1 mouse cellular context compared by ENCODE assay signal in the genomic region with DNA sequence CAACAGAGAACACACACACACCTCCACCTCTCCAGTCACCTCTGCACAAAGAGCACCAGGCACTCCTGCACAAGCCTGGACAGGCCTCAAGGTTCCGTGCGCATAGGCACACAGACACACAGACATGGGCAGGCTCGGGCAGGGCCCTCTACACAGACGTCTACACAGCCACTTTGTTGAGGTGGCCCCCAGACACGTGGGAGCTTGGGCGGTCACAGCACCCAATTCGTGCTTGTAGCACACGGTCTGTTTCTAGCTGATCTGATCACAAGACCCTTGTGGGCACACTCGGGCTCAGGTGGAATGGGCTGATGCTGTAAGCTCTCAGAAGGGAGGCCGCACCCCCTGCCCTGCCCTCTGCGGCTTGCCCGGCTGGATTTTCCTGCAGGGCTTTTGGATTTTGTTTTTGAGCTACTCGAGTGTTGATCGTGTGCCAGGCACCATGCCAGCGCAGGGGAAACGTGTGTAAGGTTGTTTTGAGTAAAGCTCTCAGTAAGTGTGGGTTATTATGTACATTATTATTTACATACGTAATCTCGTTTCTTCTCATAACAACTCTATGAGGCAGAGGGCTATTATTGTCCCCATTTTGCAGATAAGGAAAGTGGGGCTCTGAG.
TF ChIP-seq lines count a peak whose summit lies in the region.

No protein-coding gene starts in this region.

TF ChIP-seq in CH12.LX, 34 proteins besides CTCF, POLR2A, EP300 and RAD21:
- TF ChIP-seq ETS1 (conservative IDR thresholded peaks at IDR 0.05; ENCODE audit: low read depth, low read length) (no peak; the same call in 1 of the 2 replicates), MXI1 (IDR thresholded peaks at IDR 0.05; ENCODE audit: low read depth, low read length) (peak; percentile 88), MEF2A (IDR thresholded peaks at IDR 0.05; ENCODE audit: borderline replicate concordance, low read depth, low read length) (peak; percentile 73; the same call in 1 of the 2 replicates), KAT2A (IDR thresholded peaks at IDR 0.05; ENCODE audit: insufficient replicate concordance, low read length) (no peak), USF2 (conservative IDR thresholded peaks at IDR 0.05; ENCODE audit: low read depth, low read length) (no peak), RCOR1 (conservative IDR thresholded peaks at IDR 0.05; ENCODE audit: low read depth, low read length) (peak; percentile 61; the same call in 1 of the 2 replicates), PAX5 (IDR thresholded peaks at IDR 0.05; ENCODE audit: low read length) (no peak), BHLHE40 (IDR thresholded peaks at IDR 0.05; ENCODE audit: low read depth, low read length) (peak; percentile 85), SIN3A (IDR thresholded peaks at IDR 0.05; ENCODE audit: low read length) (no peak), GABPA (IDR thresholded peaks at IDR 0.05; ENCODE audit: insufficient replicate concordance, low read depth, low read length) (no peak), MYC (IDR thresholded peaks at IDR 0.05; ENCODE audit: low read depth, low read length) (peak; percentile 73), HCFC1 (IDR thresholded peaks at IDR 0.05; ENCODE audit: low read depth, low read length) (no peak; the same call in 1 of the 2 replicates), UBTF (IDR thresholded peaks at IDR 0.05; ENCODE audit: low read depth, low read length) (0 out of 2 replicates have a peak, but pooled peaks have one; percentile 9), MAX (IDR thresholded peaks at IDR 0.05; ENCODE audit: low read length) (peak; percentile 77), ELF1 (IDR thresholded peaks at IDR 0.05; ENCODE audit: low read depth, low read length) (no peak), POLR2AphosphoS2 (IDR thresholded peaks at IDR 0.05; ENCODE audit: low read depth, low read length) (no peak), MAZ (IDR thresholded peaks at IDR 0.05; ENCODE audit: low read depth, low read length) (peak; percentile 79), ZMIZ1 (IDR thresholded peaks at IDR 0.05; ENCODE audit: low read depth, low read length) (0 out of 2 replicates have a peak, but pooled peaks have one; percentile 20), NRF1 (IDR thresholded peaks at IDR 0.05; ENCODE audit: low read depth, low read length) (peak; percentile 65), USF1 (IDR thresholded peaks at IDR 0.05; ENCODE audit: low read depth, low read length) (peak; percentile 35; the same call in 1 of the 2 replicates), ZNF384 (IDR thresholded peaks at IDR 0.05; ENCODE audit: low read depth, low read length) (no peak), ZC3H11A (IDR thresholded peaks at IDR 0.05; ENCODE audit: low read depth, low read length) (no peak), SMC3 (IDR thresholded peaks at IDR 0.05; ENCODE audit: low read depth, low read length) (no peak), CHD2 (IDR thresholded peaks at IDR 0.05; ENCODE audit: low read length) (no peak), E2F4 (IDR thresholded peaks at IDR 0.05; ENCODE audit: insufficient replicate concordance, low read depth, low read length) (no peak), MAFK (IDR thresholded peaks at IDR 0.05; ENCODE audit: insufficient replicate concordance, low read length) (no peak), TBP (conservative IDR thresholded peaks at IDR 0.05; ENCODE audit: low read depth, low read length) (no peak), CHD1 (IDR thresholded peaks at IDR 0.05; ENCODE audit: low read depth, low read length) (peak; percentile 98), IRF4 (IDR thresholded peaks at IDR 0.05; ENCODE audit: low read depth, low read length) (peak; percentile 75; the same call in 1 of the 2 replicates), JUND (conservative IDR thresholded peaks at IDR 0.05; ENCODE audit: low read depth, low read length) (no peak), NELFE (IDR thresholded peaks at IDR 0.05; ENCODE audit: low read depth, low read length) (no peak), ZKSCAN1 (IDR thresholded peaks at IDR 0.05; ENCODE audit: borderline replicate concordance, low read depth, low read length) (no peak), TCF12 (IDR thresholded peaks at IDR 0.05; ENCODE audit: low read depth, low read length) (peak; percentile 74), JUN (IDR thresholded peaks at IDR 0.05; ENCODE audit: insufficient read depth, low read depth, low read length) (no peak)
